Mouse (Mus musculus) hindbrain, embryonic 15.5 days (tissue): ENCODE measurements at regions not wholly inside any gene's neighbourhood (a gene's known extent, or its start where the extent isn't known, plus 50 kb on each side); places are given as distances from the start of the nearest gene placed in this dataset.
A peak's percentile ranks its signal among the peaks of the same experiment; 100 is the strongest.

Experiments used
- ATAC-seq: fragments of 200-750 bp; cut with Nextera tagmentation; 2 replicates; pipeline ENCODE4 v1.8.0; 2017; ENCODE audit warnings: low read depth, moderate number of reproducible peaks, moderate TSS enrichment; ENCODE audit not compliant: low FRiP score
- H3K27ac ChIP-seq: fragments of 300-500 bp; sonication (generic); replicated peaks from 2 replicates; pipeline ENCODE4 v1.5.1; 2015; ENCODE audit warnings: mild to moderate bottlenecking, inconsistent platforms
- H3K27me3 ChIP-seq: fragments of 300-500 bp; sonication (generic); 2 replicates; pipeline ENCODE4 v1.6.1; 2015; ENCODE audit warnings: control low read depth, inconsistent platforms
- H3K36me3 ChIP-seq: fragments of 300-500 bp; sonication (generic); 2 replicates; pipeline ENCODE4 v1.6.1; 2015; ENCODE audit warnings: control low read depth, inconsistent platforms
- H3K4me1 ChIP-seq: fragments of 300-500 bp; sonication (generic); replicated peaks from 2 replicates; pipeline ENCODE4 v1.6.1; 2015; ENCODE audit warnings: control low read depth, inconsistent platforms
- H3K4me2 ChIP-seq: fragments of 300-500 bp; sonication (generic); 2 replicates; pipeline ENCODE4 v1.6.1; 2015; ENCODE audit warnings: moderate library complexity, mild to moderate bottlenecking, inconsistent platforms
- H3K4me3 ChIP-seq: fragments of 300-500 bp; sonication (generic); 2 replicates; pipeline ENCODE4 v1.5.1; 2015; ENCODE audit warnings: mild to moderate bottlenecking, inconsistent platforms
- H3K9ac ChIP-seq: fragments of 300-500 bp; sonication (generic); 2 replicates; pipeline ENCODE4 v1.6.1; 2015; ENCODE audit warnings: inconsistent platforms
- H3K9me3 ChIP-seq: fragments of 300-500 bp; sonication (generic); 2 replicates; pipeline ENCODE4 v1.6.1; 2016; ENCODE audit warnings: control low read depth, inconsistent platforms
- WGBS: fragments of 180-500 bp; shearing (Covaris S2); methylation state at CpG from one replicate; pipeline ENCODE4 v1.1.7; 2015; 5-methylcytosine and 5-hydroxymethylcytosine counted together

DNA sequence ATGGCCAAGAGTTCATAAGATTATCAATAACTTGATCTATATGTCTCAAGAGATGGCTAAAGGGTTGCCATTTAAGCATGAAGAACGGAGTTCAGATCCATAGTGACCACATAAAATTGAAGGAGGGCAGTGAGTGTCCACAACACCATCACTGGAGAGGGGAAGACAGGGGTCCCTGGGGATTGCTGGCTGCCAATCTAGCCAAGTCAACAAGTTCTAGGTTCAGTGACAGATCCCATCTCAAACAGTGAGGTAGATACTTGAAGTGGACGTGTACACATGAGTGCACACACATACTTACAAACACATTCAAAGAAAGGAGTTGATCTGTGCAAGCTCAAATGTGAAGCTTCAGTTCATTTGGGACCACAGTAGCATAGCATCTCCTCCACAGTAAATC, 471.8 kb upstream of the Atp11b start:
- no peaks in the 10 kb centered on the region for H3K36me3 ChIP-seq
- no peak for ATAC-seq
- no peak overlapping the region for H3K9ac ChIP-seq
- no peak overlapping the region for H3K27ac ChIP-seq
- no peak overlapping the region for H3K4me3 ChIP-seq
- H3K4me1 ChIP-seq = no peaks in the 10 kb centered on the region
- no peak overlapping the region for H3K4me2 ChIP-seq
- H3K9me3 ChIP-seq = no peaks in the 10 kb centered on the region
- WGBS = 87% methylated on average over 2 of the region's 2 CpGs
- no peaks in the 10 kb centered on the region for H3K27me3 ChIP-seq

DNA sequence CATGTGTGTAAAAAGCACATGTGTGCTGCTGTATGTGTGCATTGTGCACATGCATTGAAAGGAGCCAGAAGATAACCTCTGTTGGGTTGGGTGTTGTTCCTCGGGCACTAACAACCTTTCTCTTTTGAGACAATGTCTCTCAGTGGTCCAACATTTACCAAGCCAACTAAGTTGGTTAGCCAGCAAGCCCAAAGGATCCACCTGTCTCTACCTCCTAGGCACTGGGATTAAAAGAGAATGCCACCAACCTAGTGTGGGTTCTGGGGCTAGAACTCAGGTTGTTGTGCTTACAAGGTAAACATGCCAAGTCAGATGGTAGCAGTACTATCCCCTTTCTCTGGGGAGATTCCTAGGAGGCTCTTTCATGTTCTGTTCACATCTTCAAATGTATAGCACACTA, 459.1 kb upstream of the Atp11b start:
- no peaks in the 10 kb centered on the region for H3K36me3 ChIP-seq
- H3K9ac ChIP-seq = no peak overlapping the region
- WGBS = 88% methylated on average over 1 of the region's 1 CpGs
- ATAC-seq = no peak
- H3K4me3 ChIP-seq = no peak overlapping the region
- no peaks in the 10 kb centered on the region for H3K4me1 ChIP-seq
- H3K27ac ChIP-seq = no peak overlapping the region
- no peak overlapping the region for H3K4me2 ChIP-seq
- no peaks in the 10 kb centered on the region for H3K27me3 ChIP-seq
- H3K9me3 ChIP-seq = no peaks in the 10 kb centered on the region

GRCm38 (mm10) chr3:35295746-35296145, 458.2 kb upstream of the Atp11b start:
- H3K4me1 ChIP-seq = no peaks in the 10 kb centered on the region
- H3K4me2 ChIP-seq = no peak overlapping the region

GRCm38 (mm10) chr3:35299036-35299435, 454.9 kb upstream of the Atp11b start:
- ATAC-seq = no peak
- Histone ChIP-seq H3K9ac (no peak overlapping the region), H3K4me1 (no peaks in the 10 kb centered on the region), H3K4me3 (no peak overlapping the region), H3K27me3 (no peaks in the 10 kb centered on the region), H3K27ac (no peak overlapping the region), H3K4me2 (no peak overlapping the region), H3K9me3 (no peaks in the 10 kb centered on the region), H3K36me3 (no peaks in the 10 kb centered on the region)

More at GRCm38 (mm10) chr3:35295746-35296145, 458.2 kb upstream of the Atp11b start:
- no peaks in the 10 kb centered on the region for H3K27me3 ChIP-seq
- no peaks in the 10 kb centered on the region for H3K36me3 ChIP-seq
- H3K9me3 ChIP-seq = no peaks in the 10 kb centered on the region
- 87% methylated on average over 4 of the region's 4 CpGs for WGBS
- no peak for ATAC-seq
- no peak overlapping the region for H3K4me3 ChIP-seq
- H3K9ac ChIP-seq = no peak overlapping the region
- H3K27ac ChIP-seq = no peak overlapping the region

DNA sequence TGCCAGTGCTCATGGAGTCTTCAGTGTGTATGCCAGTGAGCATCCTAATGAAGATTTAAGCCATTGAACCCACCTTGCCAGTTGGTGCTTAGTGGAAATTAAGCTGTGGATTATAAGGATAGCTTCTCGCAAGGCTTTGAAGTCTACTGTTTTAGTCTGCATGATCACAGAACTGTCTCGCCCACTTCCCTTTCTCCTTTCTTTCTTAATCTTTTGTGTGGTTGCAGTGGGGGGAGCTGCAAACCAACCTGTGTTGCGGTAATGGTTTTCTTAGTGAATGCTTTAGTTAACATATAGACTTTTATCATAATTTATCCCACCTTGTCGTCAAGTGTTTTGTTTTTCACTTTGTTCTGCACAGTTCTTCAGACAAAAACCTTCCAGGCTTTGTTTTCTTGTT, 447.9 kb upstream of the Atp11b start:
- no peaks in the 10 kb centered on the region for H3K4me1 ChIP-seq
- no peaks in the 10 kb centered on the region for H3K9me3 ChIP-seq
- 92% methylated on average over 4 of the region's 4 CpGs for WGBS
- no peaks in the 10 kb centered on the region for H3K36me3 ChIP-seq
- ATAC-seq = no peak
- no peak overlapping the region for H3K4me2 ChIP-seq
- H3K27ac ChIP-seq = no peak overlapping the region
- no peaks in the 10 kb centered on the region for H3K27me3 ChIP-seq
- H3K9ac ChIP-seq = no peak overlapping the region
- no peak overlapping the region for H3K4me3 ChIP-seq

- Histone ChIP-seq H3K4me2 (no peak overlapping the region), H3K4me3 (no peak overlapping the region), H3K27ac (no peak overlapping the region), H3K9ac (no peak overlapping the region), H3K9me3 (no peaks in the 10 kb centered on the region), H3K27me3 (no peaks in the 10 kb centered on the region), H3K36me3 (no peaks in the 10 kb centered on the region), H3K4me1 (no peaks in the 10 kb centered on the region)
- 82% methylated on average over 10 of the region's 10 CpGs for WGBS
- no peak for ATAC-seq
These were observed 439.7 kb upstream of the Atp11b start for GRCm38 (mm10) chr3:35314177-35314576.

DNA sequence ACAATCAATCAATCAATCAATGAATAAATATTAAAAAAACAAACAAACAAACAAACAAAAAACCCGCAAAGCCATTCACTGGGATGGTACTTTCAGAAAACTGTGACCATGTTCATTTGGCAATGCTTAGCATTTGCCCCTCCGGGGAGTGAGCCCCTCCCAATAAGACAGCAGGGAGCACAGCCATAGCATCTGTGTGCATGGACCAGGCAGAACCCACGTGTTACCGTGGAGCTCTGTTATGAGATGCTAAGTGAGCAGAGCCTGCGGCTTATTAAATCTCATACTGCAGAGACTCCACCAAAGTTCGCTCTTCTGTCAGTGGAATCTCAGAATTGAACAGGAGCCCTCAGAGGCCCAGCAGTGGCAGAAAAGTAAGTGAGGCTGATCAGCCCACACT, 438.7 kb upstream of the Atp11b start:
- H3K4me3 ChIP-seq = no peak overlapping the region
- no peak for ATAC-seq
- no peaks in the 10 kb centered on the region for H3K9me3 ChIP-seq
- H3K36me3 ChIP-seq = no peaks in the 10 kb centered on the region
- no peak overlapping the region for H3K27ac ChIP-seq
- no peak overlapping the region for H3K9ac ChIP-seq
- WGBS = 67% methylated on average over 6 of the region's 6 CpGs
- no peaks in the 10 kb centered on the region for H3K4me1 ChIP-seq
- H3K27me3 ChIP-seq = no peaks in the 10 kb centered on the region
- no peak overlapping the region for H3K4me2 ChIP-seq

- H3K4me2 ChIP-seq = no peak overlapping the region
- H3K4me3 ChIP-seq = no peak overlapping the region
- no peaks in the 10 kb centered on the region for H3K27me3 ChIP-seq
- no peaks in the 10 kb centered on the region for H3K4me1 ChIP-seq
- no peaks in the 10 kb centered on the region for H3K36me3 ChIP-seq
- H3K9ac ChIP-seq = no peak overlapping the region
- H3K9me3 ChIP-seq = no peaks in the 10 kb centered on the region
- 71% methylated on average over 13 of the region's 13 CpGs for WGBS
- no peak overlapping the region for H3K27ac ChIP-seq
- no peak for ATAC-seq
These were observed 435.6 kb upstream of the Atp11b start for GRCm38 (mm10) chr3:35318348-35318747.

GRCm38 (mm10) chr3:35320844-35321393, 433.0 kb upstream of the Atp11b start:
- Histone ChIP-seq H3K4me2 (no peak overlapping the region), H3K4me3 (no peak overlapping the region), H3K27me3 (no peaks in the 10 kb centered on the region), H3K9me3 (no peaks in the 10 kb centered on the region), H3K4me1 (peaks cover 6% of the 10 kb centered on the region; the same call in 1 of the 2 replicates), H3K36me3 (no peaks in the 10 kb centered on the region), H3K9ac (no peak overlapping the region), H3K27ac (no peak overlapping the region)
- ATAC-seq = no peak
- WGBS = 54% methylated on average over 7 of the region's 7 CpGs

DNA sequence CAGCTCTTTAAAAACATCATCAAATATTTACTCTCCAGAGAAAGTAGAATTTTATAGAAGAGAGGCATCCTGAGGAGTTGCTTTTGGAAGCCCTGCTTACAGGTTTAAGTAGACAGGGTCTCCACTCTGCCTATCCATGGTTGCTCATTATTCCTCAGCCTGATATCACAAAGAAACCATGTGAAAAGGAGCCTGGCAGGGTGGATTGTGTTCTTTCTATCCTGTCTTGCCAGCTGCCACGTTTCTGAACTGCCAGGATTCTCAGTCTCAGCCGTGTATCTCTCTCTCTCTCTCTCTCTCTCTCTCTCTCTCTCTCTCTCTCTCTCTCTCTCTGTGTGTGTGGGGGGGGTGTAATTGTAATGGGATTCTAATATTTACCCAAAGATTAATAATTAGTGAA, 431.9 kb upstream of the Atp11b start:
- Histone ChIP-seq H3K4me3 (no peak overlapping the region), H3K27ac (no peak overlapping the region), H3K4me1 (peaks cover 6% of the 10 kb centered on the region; the same call in 1 of the 2 replicates), H3K9me3 (no peaks in the 10 kb centered on the region), H3K9ac (no peak overlapping the region), H3K36me3 (no peaks in the 10 kb centered on the region), H3K27me3 (no peaks in the 10 kb centered on the region), H3K4me2 (no peak overlapping the region)
- 17% methylated on average over 2 of the region's 2 CpGs for WGBS
- no peak for ATAC-seq

DNA sequence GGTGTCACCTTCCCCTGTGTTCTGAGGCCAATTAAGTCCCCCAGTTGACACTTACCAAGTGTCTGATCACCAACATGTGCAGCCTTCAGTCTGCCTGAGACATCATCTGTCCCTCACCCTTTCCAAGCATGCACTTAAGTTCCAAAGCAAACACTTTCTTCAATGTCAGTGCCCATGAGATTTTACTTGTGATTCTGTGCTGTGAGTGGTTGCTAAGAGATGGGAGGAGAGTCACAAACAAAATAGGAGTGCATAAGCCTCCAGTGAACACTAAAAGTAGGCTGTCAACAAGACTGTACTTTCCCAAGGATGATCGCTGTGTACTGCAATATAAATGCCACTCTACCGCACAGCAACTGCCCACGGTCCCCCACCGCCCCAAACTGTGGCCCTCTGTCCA, 431.0 kb upstream of the Atp11b start:
- Histone ChIP-seq H3K9me3 (no peaks in the 10 kb centered on the region), H3K36me3 (no peaks in the 10 kb centered on the region), H3K27me3 (no peaks in the 10 kb centered on the region), H3K27ac (no peak overlapping the region), H3K9ac (no peak overlapping the region), H3K4me3 (no peak overlapping the region), H3K4me2 (no peak overlapping the region), H3K4me1 (peaks cover 6% of the 10 kb centered on the region; the same call in 1 of the 2 replicates)
- WGBS = 74% methylated on average over 4 of the region's 4 CpGs
- no peak for ATAC-seq

GRCm38 (mm10) chr3:35323450-35324077, 430.3 kb upstream of the Atp11b start:
- no peaks in the 10 kb centered on the region for H3K27me3 ChIP-seq
- ATAC-seq = no peak
- H3K36me3 ChIP-seq = no peaks in the 10 kb centered on the region
- H3K4me1 ChIP-seq = peaks cover 6% of the 10 kb centered on the region; the same call in 1 of the 2 replicates
- H3K9ac ChIP-seq = no peak overlapping the region
- no peak overlapping the region for H3K4me2 ChIP-seq
- WGBS = 71% methylated on average over 11 of the region's 11 CpGs
- H3K27ac ChIP-seq = peak overlapping the region; percentile 56
- no peak overlapping the region for H3K4me3 ChIP-seq
- H3K9me3 ChIP-seq = no peaks in the 10 kb centered on the region

- no peak for ATAC-seq
- Histone ChIP-seq H3K27me3 (no peaks in the 10 kb centered on the region), H3K36me3 (no peaks in the 10 kb centered on the region), H3K4me3 (no peak overlapping the region), H3K9ac (no peak overlapping the region), H3K4me2 (no peak overlapping the region), H3K4me1 (peaks cover 6% of the 10 kb centered on the region; the same call in 1 of the 2 replicates), H3K9me3 (no peaks in the 10 kb centered on the region), H3K27ac (peak overlapping the region; percentile 56)
- WGBS = 34% methylated on average over 11 of the region's 11 CpGs
These were observed 429.7 kb upstream of the Atp11b start for GRCm38 (mm10) chr3:35324186-35324585.
